Mouse (Mus musculus) megakaryocyte, embryonic 14.5 days (primary cell): ENCODE measurements around the gene Tph1.

Experiments
- FLI1 ChIP-seq: IDR thresholded peaks from 2 replicates; pipeline ENCODE4 v1.6.1; 2012; ENCODE audit warnings: low read length, inconsistent platforms, mixed read lengths
- GATA1 ChIP-seq: IDR thresholded peaks from 3 replicates; pipeline ENCODE4 v1.6.1; 2012; ENCODE audit warnings: mixed read lengths, low read length, inconsistent platforms, borderline replicate concordance

DNA sequence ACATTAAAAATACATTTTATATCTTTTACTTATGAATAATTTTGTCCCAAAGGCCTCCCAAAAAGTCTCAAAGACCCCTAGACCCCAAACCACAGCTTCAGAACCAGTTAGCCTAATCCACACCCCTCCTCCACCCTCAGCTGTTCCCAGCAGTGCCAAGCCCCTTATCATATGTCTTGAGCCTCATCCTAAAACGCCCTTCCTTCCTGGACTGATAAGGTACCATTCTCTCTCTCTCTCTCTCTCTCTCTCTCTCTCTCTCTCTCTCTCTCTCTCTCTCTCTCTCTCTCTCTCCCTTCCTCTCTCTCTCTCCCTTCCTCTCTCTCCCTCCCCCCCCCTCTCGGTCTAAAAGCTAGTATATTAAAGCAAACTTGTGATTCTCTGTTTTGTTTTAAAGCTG, 20.1 kb downstream of the Tph1 start:
- no peak for TF ChIP-seq GATA1
- no peak for TF ChIP-seq FLI1
